Mouse (Mus musculus) kidney, adult 18-20 months (tissue): ENCODE measurements around the gene Rundc3a.
"Not testable (repeated sequence)": the region's sequence is repeated elsewhere in the genome, so short reads cannot be mapped to it uniquely, and the experiment has no call there.

Experiments used
- DNase-seq: peaks from one replicate; pipeline ENCODE4 v3.0.0; 2021

The Rundc3a gene

DNA sequence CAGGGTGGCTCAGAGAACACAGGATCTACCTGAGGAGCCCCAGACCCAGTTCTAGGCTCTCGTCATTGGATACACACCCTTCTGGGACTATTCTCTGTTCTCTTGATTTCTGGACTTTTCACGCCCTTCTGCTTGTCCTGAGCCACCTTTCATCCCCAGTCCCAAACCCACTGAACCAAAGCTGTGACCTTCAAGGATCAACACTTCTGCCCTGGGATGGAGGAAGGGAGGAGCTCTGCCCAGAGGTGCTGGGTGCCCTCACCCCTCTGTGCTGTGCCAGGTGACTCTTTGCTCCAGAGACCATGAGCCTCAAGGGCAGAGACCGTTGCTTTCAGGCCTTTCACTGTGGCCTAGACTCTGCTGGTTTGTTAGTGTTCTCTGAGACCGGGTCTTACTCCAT is 23.9 kb upstream of the Rundc3a start:
- DNase-seq: peak; percentile 58

DNA sequence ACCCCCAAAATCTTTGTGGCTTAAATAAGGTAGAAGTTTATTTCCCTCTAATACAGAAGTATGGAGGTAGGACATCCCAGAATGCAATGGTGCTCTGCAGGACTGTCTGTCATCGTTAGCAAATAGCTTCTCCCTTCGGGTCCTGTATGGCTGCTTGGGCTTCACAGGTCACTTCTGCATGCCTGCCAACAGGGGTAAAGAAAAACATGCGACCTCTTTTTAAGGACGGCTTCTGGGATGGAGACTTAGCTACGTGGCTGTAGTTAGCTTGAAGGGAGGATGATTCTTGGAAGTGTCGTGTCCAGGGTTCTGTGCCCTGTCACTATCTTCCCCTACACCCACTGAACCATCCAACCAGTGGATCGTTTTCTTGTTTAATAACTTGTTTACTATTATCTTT is 22.9 kb upstream of the Rundc3a start:
- DNase-seq: no peak

DNA sequence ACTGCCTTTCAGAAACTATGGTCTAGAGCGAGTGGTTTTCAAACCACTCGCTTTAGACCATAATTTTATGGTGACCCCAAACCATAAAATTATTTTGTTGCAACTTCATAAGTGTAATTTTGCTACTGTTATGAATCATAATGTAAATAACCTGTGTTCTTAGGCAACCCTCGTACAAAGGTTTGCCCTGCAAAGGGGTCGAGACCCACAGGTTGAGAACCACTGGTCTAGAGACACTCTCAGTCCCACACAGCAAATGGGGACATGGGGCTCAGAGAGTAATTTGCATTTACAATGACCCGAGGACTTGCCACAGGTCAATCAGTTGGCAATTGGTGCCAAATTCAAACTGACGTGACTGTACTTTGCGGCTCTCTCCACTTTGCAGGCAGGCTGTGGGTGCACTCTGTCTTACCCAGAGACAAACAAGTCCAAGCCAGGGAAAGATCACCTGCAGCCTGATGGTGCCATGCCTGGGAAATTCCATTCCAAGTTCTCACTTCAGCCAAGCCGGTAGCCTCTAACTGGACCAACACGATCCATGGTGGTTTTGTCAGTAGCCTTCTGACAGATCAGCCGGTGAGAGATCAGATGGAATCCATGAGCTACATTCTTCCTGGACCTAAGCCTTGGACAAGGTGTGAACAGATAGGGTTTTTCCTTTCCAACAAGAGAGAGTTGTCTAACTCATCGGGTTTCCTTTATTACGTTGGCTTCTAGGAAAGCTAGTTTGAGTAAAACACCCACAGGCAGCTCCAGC is 21.1 kb upstream of the Rundc3a start:
- peak; percentile 17 for DNase-seq

DNA sequence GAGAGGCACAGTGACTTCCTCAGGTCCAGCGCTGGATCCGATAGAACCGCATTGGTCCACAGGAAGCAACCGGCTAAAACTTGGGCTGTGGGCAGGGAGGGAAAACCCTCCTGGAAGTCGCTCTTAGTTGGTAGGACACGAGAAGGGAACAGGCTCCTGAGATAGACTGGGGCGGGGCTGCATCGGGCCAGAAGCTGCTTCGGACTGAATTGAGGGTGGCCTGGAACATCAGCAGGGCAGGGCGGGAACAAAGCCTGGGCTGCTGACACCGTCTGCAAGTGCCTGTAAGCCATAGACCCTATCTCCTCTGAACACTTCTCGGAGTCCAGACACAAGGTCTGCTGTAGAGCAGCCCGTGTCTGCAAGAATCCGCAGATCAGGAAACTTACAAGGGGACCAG is 20.3 kb upstream of the Rundc3a start:
- no peak for DNase-seq

DNA sequence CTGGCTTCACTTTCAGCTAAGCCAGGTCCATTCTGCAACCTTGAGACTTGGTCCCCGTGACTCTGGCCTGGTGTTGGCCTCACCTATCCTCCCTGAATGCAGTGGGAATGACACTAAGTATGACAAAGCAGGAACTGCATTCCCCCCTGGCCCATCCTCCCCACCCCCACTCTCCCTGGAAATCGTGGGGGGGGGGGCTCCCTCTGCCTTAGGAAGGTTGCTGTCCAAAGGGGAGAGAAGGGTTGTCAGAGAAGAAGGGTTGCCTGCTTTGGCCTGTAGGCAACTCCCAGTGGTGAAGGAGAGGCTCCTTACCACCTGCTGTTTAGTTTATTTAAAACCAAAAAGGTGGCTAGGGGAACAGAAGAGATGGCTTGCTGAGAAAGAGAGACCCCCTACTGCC is 19.6 kb upstream of the Rundc3a start:
- DNase-seq: no peak

DNA sequence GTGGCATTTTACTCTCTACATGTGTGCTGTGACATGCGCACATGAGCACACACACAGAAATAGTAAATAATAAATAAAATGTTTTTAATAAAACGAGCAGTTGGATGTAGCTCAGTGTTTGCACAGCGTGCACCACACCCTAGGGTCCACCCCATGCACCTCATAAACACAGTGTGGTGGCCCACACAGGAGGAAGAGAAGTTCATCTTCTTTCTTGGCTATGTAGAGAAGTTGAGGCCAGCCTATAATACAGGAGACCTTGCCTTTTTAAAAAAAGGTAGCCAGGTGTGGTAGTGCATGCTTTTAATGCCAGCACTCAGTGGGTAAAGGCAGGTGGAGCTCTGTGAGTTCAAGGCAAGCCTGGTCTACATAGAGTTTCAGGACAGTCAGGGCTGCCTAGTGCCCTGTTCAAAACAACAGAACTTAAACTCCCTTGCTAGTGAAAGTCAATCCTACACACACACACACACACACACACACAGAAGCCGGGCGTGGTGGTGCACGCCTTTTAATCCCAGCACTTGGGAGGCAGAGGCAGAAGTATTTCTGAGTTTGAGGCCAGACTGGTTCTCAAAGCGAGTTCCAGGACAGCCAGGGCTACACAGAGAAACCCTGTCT is 19.0 kb upstream of the Rundc3a start:
- DNase-seq: no peak

DNA sequence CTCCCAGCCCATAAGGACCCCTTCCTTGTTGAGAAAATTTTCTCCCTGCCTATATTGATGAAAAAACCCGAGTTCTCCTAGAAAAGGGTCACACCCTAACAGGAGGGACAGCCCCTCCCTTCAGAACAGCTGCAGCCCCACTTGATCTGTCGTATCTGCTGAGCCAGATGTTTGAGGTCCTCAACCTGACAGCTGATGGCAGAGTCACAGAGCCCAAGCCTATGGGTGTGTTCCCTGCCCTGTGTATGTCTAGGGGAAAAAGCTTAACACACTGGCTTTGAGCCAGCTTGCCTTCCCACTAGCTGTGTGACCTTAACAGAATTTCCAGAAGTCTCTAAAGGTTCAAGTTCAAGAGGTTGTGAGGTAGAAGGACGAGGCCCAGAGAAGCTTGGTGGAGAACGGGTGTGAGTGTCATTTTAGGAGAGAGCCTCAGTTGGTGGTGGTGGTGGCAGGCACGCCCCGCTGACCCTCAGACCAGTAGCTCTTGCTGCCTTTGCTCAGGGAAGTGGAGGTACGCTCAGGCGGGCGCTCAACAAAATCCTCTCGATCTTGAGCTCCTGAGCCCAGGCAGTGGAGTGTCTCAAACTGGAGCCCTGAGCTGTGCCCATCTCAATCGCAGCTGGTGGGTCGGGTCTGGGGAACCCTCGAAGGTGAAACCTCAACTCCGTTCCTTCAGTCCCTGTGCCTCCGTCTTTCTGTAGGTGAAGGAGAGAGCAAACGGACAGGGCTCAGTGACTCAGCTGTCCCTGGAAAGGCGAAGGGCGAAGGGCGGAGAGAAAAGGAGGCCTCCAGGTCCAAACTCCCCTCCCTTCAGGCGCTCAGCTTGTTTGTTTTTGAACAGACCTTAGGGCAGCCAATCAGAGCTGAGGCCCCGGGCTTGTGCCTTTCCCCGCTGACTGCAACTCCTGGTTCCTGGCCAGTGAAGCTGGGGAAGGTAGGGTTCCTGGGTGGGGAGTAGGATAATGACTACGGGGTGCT is 17.7 kb upstream of the Rundc3a start:
- DNase-seq: peak; percentile 78

DNA sequence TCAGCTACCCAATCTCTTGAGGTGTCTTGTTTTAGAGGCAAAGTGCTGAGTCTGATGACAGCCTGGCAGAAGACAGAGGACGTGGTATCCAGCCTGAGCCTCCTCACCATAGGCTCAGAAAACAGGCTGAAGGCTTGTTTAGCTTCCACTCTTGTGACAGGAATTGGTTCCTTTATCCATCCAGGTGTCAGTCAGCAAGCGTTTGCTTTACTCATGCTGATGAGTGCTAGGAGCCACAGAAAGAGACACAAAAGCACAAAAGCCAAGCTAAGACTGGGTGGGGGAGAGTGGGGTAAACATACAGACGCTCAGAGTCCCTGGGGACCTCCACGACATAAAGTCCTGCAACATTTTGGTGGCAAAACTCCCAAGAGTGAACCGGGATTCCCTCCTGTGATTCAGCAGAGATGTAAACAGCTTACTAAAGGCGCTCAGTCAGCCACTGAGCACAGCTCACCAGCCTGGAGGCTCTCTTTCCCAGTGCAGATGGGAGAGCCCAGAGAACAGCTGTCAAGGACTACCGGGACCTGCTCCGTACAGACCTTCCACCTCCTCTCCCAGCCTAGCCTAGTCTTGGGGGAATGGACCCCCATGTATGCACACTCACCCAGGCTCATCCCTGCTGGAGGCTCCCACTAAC is 16.9 kb upstream of the Rundc3a start:
- DNase-seq: no peak

DNA sequence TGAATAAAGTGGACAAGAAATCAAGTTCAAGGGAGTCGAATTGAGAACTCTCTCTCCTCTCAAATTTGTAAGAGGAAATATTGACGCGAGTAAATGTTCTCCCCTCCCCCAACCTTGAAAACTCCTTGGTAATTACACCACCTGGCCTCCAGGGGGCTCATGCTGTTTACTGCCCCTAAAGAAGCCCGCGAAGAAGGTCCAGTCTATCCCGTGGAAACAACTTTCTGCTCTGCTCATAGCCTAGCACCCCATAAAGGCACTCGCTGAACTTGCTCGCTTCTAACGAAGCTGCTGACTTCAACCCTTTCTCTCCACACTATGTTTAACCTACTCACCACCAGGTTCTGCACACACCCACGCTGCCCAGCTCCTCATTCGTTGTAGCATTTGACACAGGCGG is 16.0 kb upstream of the Rundc3a start:
- no peak for DNase-seq

DNA sequence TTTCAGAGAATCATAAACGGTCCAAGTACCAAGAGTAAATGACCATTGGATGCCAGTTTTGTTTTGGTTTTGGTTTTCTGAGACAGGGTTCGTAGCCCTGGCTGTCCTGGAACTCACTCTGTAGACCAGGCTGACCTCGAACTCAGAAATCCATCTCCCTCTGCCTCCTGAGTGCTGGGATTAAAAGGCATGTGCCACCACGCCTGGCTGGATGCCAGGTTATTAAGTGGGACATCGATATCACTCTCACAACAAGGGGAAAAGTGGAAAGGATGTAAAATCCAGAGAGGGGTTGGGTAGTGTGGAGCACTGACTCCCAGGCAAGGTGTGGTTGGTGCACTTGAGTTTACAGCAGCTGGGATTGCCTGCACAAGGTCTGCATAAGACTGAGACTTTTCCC is 13.1 kb upstream of the Rundc3a start:
- DNase-seq: no peak

DNA sequence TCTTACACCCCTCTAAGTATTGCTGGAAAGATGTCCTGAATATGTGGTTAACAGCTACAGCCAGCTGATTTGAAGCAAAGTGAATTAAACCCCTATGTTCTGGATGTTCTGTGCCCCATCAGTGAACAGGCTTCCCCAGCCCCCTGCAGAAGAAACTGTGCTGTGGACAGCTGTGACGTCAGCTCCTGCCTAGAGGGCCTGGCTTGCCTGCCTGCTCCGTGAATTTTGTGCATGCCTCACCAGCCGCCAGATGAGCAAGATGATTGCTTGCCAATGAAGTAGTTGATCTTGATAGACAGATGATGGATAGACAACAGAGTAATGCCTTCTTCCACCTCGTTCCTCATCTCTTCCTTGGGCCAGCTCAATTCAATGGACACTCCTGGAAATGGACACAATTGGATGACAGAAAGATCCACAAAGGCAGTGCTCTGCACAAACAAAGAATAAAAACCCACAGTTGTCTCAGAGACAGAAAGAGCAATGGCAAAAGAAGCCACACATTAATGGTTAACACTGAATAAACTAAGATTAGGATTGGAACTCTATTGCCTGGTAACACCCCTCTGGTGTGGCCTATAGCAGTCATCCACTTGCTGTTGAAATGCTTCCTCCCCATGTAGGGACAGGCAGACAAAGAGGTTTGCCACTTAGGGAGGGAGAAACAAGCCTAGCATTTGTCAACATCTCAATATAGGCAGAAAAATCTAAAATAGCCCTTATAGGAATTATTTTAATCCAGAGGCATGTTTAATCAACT is 11.7 kb upstream of the Rundc3a start:
- DNase-seq: no peak

DNA sequence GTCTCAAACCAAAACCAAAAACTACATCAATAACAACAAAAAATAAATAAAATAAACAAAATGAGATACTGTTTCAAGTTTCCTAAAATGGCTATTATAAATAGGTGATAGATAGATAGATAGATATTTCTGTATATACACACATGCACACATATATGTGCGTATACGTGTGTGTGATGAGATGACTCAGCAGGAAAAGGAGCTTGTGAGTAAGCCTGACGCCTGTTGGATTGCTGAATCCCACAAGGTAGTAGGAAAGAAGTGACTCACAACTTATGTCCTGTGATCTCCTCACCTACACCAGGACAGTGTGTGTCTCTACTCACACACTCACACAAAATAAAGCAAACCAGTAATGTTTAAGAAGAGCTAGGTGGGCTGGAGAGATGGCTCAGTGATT is 10.4 kb upstream of the Rundc3a start:
- no peak for DNase-seq

DNA sequence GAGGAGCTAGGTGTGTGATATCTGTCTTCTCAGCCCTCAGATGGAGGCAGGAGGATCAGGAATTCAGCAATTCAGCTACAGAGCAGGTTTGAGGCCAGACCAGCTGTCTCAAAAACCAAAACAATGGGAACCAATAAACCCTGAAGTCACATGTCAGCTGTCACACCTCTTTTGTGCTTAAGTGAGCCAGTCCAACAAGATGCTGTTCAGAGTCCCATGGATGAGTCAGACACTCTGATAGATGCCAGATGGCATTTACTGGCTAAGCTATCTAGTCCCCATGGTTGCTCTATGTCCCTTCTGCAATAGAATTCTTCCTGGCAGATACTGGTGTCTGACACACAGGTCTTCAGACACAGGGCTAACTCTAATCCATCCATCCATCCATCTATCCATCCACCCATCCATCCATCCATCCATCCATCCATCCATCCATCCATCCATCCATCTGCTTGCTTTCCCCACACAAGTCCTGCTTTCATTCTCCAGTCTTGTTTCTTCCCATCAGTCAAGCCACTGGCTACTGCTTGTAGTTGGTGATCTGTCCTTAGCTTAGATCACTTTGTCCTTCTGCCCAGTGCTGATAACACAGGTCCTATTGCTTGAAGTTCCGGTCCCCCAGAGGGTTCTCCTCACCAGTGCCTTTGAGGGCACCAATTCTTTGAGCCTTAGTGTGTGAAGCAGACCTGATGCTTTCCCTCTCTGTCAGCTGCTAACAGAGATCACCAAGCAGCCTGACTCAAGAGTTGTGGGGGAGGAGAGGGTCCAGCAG is 9.7 kb upstream of the Rundc3a start:
- no peak for DNase-seq

DNA sequence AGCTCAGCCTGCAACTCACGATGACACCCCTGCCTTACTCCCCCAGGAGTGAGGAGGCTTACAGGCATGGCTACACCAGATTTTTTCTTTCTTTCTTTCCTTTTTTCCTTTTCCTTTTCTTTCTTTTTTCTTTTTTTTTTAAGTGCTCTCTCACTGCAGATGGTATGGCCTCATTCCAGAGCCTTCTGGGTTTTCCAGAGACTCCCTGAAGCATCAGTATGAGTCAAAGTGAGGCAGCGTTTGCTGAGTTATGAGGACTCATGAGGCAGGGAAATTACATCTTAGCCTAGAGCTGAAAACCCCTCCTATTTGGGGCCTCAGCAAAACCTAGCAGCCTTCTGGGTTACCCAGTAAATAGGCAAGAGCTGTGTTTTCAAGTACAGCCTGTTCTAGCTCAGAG is 8.8 kb upstream of the Rundc3a start:
- no peak for DNase-seq

DNA sequence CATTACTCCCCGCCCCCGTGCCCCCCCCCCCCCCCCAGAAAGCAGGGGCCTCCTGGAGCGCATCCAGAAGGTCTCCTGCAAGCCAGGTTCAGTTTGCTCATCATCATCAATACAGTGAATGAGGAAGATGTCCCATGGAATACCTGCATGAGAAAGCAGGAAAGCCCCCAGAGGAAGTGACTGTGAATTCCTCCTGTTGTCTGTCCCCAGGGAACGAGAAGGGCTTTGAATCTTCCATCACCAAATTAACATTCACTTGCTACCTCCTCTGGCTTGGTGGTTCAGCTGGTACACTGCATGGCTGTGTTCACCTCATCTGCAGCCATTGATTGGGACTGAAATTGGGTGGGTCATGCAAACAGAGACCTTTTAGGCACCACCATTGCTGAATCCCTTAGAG is 8.1 kb upstream of the Rundc3a start:
- no peak for DNase-seq

DNA sequence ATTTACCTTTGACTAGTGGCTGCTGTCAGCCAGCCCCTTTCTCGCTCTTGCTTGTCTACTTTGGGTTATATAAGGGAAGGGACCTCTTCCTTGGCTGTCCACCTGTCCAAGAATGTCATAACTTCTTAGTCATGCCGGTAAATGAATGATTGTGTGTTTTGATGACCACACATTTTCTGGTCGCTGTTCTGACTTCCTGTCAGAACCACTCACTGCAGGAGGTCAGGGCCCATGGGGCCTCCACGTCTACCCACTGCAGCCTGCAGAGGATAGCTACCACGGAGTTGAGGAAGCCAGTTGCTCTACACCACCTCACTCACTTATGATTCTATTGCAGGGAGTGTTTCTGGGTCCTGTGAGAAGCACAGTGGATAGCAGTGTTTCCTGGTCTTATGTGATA is 7.1 kb upstream of the Rundc3a start:
- DNase-seq: no peak

DNA sequence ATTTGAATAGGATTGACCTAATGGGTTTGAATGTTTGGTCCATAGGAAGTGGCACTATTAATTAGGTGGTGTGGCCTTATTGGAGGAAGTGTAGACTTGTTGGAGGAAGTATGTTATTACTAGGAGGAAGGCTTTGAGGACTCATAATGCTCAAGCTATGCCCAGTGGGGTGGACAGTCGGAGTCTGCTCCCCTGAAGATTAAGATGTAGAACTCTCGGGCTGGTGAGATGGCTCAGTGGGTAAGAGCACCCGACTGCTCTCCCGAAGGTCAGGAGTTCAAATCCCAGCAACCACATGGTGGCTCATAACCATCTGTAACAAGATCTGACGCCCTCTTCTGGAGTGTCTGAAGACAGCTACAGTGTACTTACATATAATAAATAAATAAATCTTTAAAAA is 3.8 kb upstream of the Rundc3a start:
- DNase-seq: not testable (repeated sequence)

DNA sequence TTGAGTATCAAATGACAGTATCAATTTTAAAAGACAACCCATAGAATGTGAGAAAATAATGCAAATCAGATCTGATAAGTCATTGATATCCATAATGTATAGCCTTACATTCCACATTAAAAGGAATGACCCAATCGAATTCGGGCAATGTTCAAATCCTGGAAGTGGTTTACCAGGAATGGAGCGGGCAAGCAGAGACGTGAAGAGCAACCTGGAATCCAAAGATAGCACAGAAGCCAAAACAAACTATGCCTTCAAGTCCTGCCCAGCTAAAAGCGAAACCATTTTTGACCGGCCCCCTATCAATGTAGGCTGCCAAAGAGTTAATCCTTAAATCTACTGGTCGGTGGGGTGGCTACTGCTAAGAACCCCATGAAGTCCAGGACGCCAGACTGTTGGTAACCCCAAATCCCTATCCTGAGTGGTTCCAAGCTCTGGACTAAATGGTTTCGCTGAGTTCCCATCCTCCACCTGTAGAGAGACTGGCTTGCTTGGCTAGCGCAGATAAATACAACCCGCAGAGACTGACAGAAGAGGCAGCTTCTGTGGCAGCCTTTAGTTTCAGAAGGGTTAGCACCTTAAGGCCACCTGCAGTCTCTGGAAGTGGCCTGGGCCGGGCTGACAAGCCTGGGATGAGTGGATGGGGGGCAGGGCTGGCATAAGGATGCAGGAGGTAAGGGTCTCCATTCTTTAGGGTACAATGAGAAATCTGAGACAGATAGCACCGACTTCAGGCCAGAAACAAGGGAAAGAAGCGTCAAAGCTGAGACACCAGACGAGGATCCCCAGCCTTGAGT is 564 bp upstream of the Rundc3a start:
- DNase-seq: no peak

DNA sequence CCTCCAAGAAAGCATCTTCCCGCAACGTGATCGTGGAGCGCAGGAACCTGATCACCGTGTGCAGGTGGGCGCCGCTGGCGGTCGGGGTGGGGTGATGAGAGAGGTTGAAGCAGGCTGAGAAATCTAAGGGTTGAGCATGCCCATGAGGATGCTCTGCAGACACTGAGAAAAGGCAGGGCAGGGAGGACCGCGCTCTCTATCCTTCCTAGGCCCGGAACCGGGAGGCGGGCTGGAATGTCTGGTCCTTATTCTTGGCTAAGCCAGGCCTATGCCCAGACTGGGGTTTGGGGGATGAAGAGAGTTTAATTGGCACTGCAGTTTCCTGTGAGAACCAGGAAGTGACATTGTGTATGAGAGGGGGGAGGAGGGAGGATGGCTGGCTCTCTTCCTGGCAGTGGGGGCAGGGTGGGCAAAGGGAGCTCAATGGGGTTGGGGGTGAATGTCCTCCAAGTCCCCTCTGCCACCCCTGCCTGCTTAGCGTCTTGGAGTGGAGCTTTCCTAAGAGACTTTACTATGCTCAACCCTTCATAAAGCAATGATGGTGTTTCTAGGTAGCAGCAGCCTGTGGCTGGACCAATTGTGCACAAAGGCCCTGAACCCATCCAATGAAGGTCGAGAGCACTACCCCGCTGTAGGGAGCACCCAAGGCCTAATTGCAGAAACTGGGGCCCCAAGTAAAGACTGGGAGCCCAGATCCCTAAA is 667 bp downstream of the Rundc3a start:
- DNase-seq: no peak
